Mouse (Mus musculus): ENCODE results near the gene Cand2. TPM values are rescaled to one million over a fixed set of nuclear protein-coding genes. Genes with fewer than 3 reads are reported as not detected.

Cand2 gene
- polyA plus RNA-seq, 2 experiments: 39.1 to 57.7 TPM

- Histone ChIP-seq H3K27ac (replicated peaks; ENCODE audit: low read depth, low read length) (no peak overlapping the region), H3K9ac (ENCODE audit: low read depth, low read length, severe bottlenecking) (no peak overlapping the region), H3K4me1 (ENCODE audit: control insufficient read depth, insufficient read depth, low read length) (no peaks in the 10 kb centered on the region), H3K36me3 (ENCODE audit: control insufficient read depth, insufficient read depth, low read length) (no peaks in the 10 kb centered on the region), H3K4me2 (replicated peaks; ENCODE audit: low read depth, low read length, severe bottlenecking) (no peak overlapping the region), H3K9me3 (ENCODE audit: control insufficient read depth, low read length) (0 out of 2 replicates have a peak, but pooled peaks cover 5% of the 10 kb centered on the region), H3K4me3 (replicated peaks; ENCODE audit: low read length) (no peak overlapping the region), H3K27me3 (ENCODE audit: control insufficient read depth, insufficient read depth, low read length) (no peaks in the 10 kb centered on the region)
- TF ChIP-seq POLR2A (IDR thresholded peaks at IDR 0.05; ENCODE audit: borderline replicate concordance, extremely low read depth, insufficient read depth, insufficient read length): no peak
- DNase-seq (ENCODE audit: low spot score) (no peak), ATAC-seq (ENCODE audit: low FRiP score, low read depth) (no peak)
- 67% methylated on average over 4 of the region's 4 CpGs for WGBS
Observed at GRCm38 (mm10) chr6:115734909-115735308, 39.4 kb upstream of the Cand2 start.

- WGBS: 90% methylated on average over 5 of the region's 5 CpGs
- H3K4me1 ChIP-seq (ENCODE audit: control insufficient read depth, insufficient read depth, low read length): no peaks in the 10 kb centered on the region
- no peak overlapping the region for H3K27ac ChIP-seq (replicated peaks; ENCODE audit: low read depth, low read length)
- ATAC-seq (ENCODE audit: low FRiP score, low read depth) (no peak), DNase-seq (ENCODE audit: low spot score) (no peak)
- H3K9me3 ChIP-seq (ENCODE audit: control insufficient read depth, low read length): 0 out of 2 replicates have a peak, but pooled peaks cover 5% of the 10 kb centered on the region
- no peak overlapping the region for H3K4me3 ChIP-seq (replicated peaks; ENCODE audit: low read length)
- H3K27me3 ChIP-seq (ENCODE audit: control insufficient read depth, insufficient read depth, low read length): no peaks in the 10 kb centered on the region
- TF ChIP-seq POLR2A (IDR thresholded peaks at IDR 0.05; ENCODE audit: borderline replicate concordance, extremely low read depth, insufficient read depth, insufficient read length): no peak
- H3K4me2 ChIP-seq (replicated peaks; ENCODE audit: low read depth, low read length, severe bottlenecking): no peak overlapping the region
- H3K36me3 ChIP-seq (ENCODE audit: control insufficient read depth, insufficient read depth, low read length): no peaks in the 10 kb centered on the region
- no peak overlapping the region for H3K9ac ChIP-seq (ENCODE audit: low read depth, low read length, severe bottlenecking)
Observed at GRCm38 (mm10) chr6:115739056-115739455, 35.3 kb upstream of the Cand2 start.

- Histone ChIP-seq H3K36me3 (ENCODE audit: control insufficient read depth, insufficient read depth, low read length) (no peaks in the 10 kb centered on the region), H3K4me3 (replicated peaks; ENCODE audit: low read length) (no peak overlapping the region), H3K27ac (replicated peaks; ENCODE audit: low read depth, low read length) (no peak overlapping the region), H3K27me3 (ENCODE audit: control insufficient read depth, insufficient read depth, low read length) (no peaks in the 10 kb centered on the region), H3K4me1 (ENCODE audit: control insufficient read depth, insufficient read depth, low read length) (no peaks in the 10 kb centered on the region), H3K9ac (ENCODE audit: low read depth, low read length, severe bottlenecking) (no peak overlapping the region), H3K9me3 (ENCODE audit: control insufficient read depth, low read length) (no peaks in the 10 kb centered on the region), H3K4me2 (replicated peaks; ENCODE audit: low read depth, low read length, severe bottlenecking) (no peak overlapping the region)
- 17% methylated on average over 1 of the region's 1 CpGs for WGBS
- DNase-seq (ENCODE audit: low spot score) (no peak), ATAC-seq (ENCODE audit: low FRiP score, low read depth) (no peak)
- TF ChIP-seq POLR2A (IDR thresholded peaks at IDR 0.05; ENCODE audit: borderline replicate concordance, extremely low read depth, insufficient read depth, insufficient read length): no peak
Observed at GRCm38 (mm10) chr6:115743569-115743968, 30.8 kb upstream of the Cand2 start.

- Histone ChIP-seq H3K27me3 (ENCODE audit: control insufficient read depth, insufficient read depth, low read length) (no peaks in the 10 kb centered on the region), H3K9ac (ENCODE audit: low read depth, low read length, severe bottlenecking) (no peak overlapping the region)
Observed at GRCm38 (mm10) chr6:115746326-115746725, 28.0 kb upstream of the Cand2 start.

GRCm38 (mm10) chr6:115755536-115755935 lies 18.8 kb upstream of the Cand2 start:
- no peaks in the 10 kb centered on the region for H3K9me3 ChIP-seq (ENCODE audit: control insufficient read depth, low read length)
- no peaks in the 10 kb centered on the region for H3K4me1 ChIP-seq (ENCODE audit: control insufficient read depth, insufficient read depth, low read length)
- no peak overlapping the region for H3K4me3 ChIP-seq (replicated peaks; ENCODE audit: low read length)
- no peak for TF ChIP-seq POLR2A (IDR thresholded peaks at IDR 0.05; ENCODE audit: borderline replicate concordance, extremely low read depth, insufficient read depth, insufficient read length)
- H3K9ac ChIP-seq (ENCODE audit: low read depth, low read length, severe bottlenecking): no peak overlapping the region
- H3K27ac ChIP-seq (replicated peaks; ENCODE audit: low read depth, low read length): no peak overlapping the region
- WGBS: 79% methylated on average over 7 of the region's 7 CpGs
- ATAC-seq (ENCODE audit: low FRiP score, low read depth): no peak
- no peaks in the 10 kb centered on the region for H3K27me3 ChIP-seq (ENCODE audit: control insufficient read depth, insufficient read depth, low read length)
- H3K4me2 ChIP-seq (replicated peaks; ENCODE audit: low read depth, low read length, severe bottlenecking): no peak overlapping the region
- DNase-seq (ENCODE audit: low spot score): no peak
- H3K36me3 ChIP-seq (ENCODE audit: control insufficient read depth, insufficient read depth, low read length): no peaks in the 10 kb centered on the region

More at GRCm38 (mm10) chr6:115746326-115746725, 28.0 kb upstream of the Cand2 start:
- Histone ChIP-seq H3K27ac (replicated peaks; ENCODE audit: low read depth, low read length) (no peak overlapping the region), H3K4me2 (replicated peaks; ENCODE audit: low read depth, low read length, severe bottlenecking) (no peak overlapping the region), H3K9me3 (ENCODE audit: control insufficient read depth, low read length) (no peaks in the 10 kb centered on the region), H3K36me3 (ENCODE audit: control insufficient read depth, insufficient read depth, low read length) (no peaks in the 10 kb centered on the region), H3K4me1 (ENCODE audit: control insufficient read depth, insufficient read depth, low read length) (no peaks in the 10 kb centered on the region), H3K4me3 (replicated peaks; ENCODE audit: low read length) (no peak overlapping the region)
- ATAC-seq (ENCODE audit: low FRiP score, low read depth) (no peak), DNase-seq (ENCODE audit: low spot score) (no peak)
- no peak for TF ChIP-seq POLR2A (IDR thresholded peaks at IDR 0.05; ENCODE audit: borderline replicate concordance, extremely low read depth, insufficient read depth, insufficient read length)
- 65% methylated on average over 1 of the region's 1 CpGs for WGBS

- no peak overlapping the region for H3K4me2 ChIP-seq (replicated peaks; ENCODE audit: low read depth, low read length, severe bottlenecking)
- DNase-seq (ENCODE audit: low spot score) (no peak), ATAC-seq (ENCODE audit: low FRiP score, low read depth) (no peak)
- no peaks in the 10 kb centered on the region for H3K9me3 ChIP-seq (ENCODE audit: control insufficient read depth, low read length)
- H3K27me3 ChIP-seq (ENCODE audit: control insufficient read depth, insufficient read depth, low read length): no peaks in the 10 kb centered on the region
- no peak overlapping the region for H3K4me3 ChIP-seq (replicated peaks; ENCODE audit: low read length)
- no peak for TF ChIP-seq POLR2A (IDR thresholded peaks at IDR 0.05; ENCODE audit: borderline replicate concordance, extremely low read depth, insufficient read depth, insufficient read length)
- H3K27ac ChIP-seq (replicated peaks; ENCODE audit: low read depth, low read length): no peak overlapping the region
- 58% methylated on average over 6 of the region's 9 CpGs for WGBS
- H3K4me1 ChIP-seq (ENCODE audit: control insufficient read depth, insufficient read depth, low read length): peaks cover 16% of the 10 kb centered on the region
- H3K9ac ChIP-seq (ENCODE audit: low read depth, low read length, severe bottlenecking): no peak overlapping the region
- H3K36me3 ChIP-seq (ENCODE audit: control insufficient read depth, insufficient read depth, low read length): no peaks in the 10 kb centered on the region
Observed at GRCm38 (mm10) chr6:115758981-115759435, 15.3 kb upstream of the Cand2 start.
